15 mouse cellular contexts compared by ENCODE assay signal in the genomic region with DNA sequence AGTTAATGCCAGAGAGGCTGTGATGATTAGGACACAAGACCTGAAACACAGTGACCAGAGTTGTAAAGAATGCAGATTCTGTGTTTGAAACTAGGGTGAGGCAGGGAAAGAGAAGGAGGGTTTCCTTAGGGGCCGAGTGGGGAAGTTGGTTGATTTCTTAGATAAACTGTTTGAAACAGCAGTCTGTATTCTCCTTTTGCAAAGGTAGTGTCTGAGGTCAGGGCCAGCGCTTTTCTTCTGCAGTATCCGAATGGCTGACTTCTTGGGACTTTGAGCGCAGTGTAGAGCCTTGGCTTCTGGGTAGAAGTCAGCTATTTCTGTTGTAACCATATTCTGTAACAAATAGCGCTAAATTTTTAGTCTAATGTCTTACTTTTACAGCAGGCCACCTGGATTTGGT.
"Had no signal": no experiment of that assay in that cellular context is flagged by ENCODE, and none has a peak within 500 bp of the region (broad histone marks: within the 10 kb centered on the region; RNA-seq: fewer than 3 reads in every experiment).

No protein-coding gene starts in this region.

- H3K27ac ChIP-seq: neural tube, embryonic 15.5 days; stomach, embryonic 15.5 days; stomach, postnatal 0 days had no signal

- H3K4me3 ChIP-seq: neural tube, embryonic 15.5 days; stomach, embryonic 15.5 days had no signal

- H3K36me3 ChIP-seq: neural tube, embryonic 15.5 days; stomach, embryonic 15.5 days had no signal

- H3K9me3 ChIP-seq: neural tube, embryonic 15.5 days; stomach, embryonic 15.5 days had no signal

- H3K4me2 ChIP-seq: neural tube, embryonic 15.5 days; stomach, embryonic 15.5 days had no signal

- DNase-seq: retina, postnatal 1 day; right cerebral cortex, adult 18-20 months; right cerebral cortex, postnatal 14 days; right cerebral cortex, postnatal 25 days; right cerebral cortex, postnatal 4 days; spleen, adult 18-20 months; thymus, adult 18-20 months; thymus, adult 2 months; thymus, postnatal 14 days; thymus, postnatal 25 days; thymus, postnatal 36 days; thymus, postnatal 4 days had no signal

- H3K27me3 ChIP-seq: neural tube, embryonic 15.5 days; stomach, embryonic 15.5 days had no signal

- H3K9ac ChIP-seq: neural tube, embryonic 15.5 days; stomach, embryonic 15.5 days had no signal
